Mouse (Mus musculus) embryonic facial prominence, embryonic 13.5 days (tissue): ENCODE data around the gene Slc9a8. TPM values are rescaled to one million over a fixed set of nuclear protein-coding genes. Genes with fewer than 3 reads are reported as not detected.

Experiments
- ATAC-seq: fragments of 200-750 bp; cut with Nextera tagmentation; 2 replicates; pipeline ENCODE4 v1.8.0; 2017; ENCODE audit warnings: low read depth; ENCODE audit not compliant: insufficient number of reproducible peaks, insufficient read depth, low FRiP score, low TSS enrichment
- H3K27ac ChIP-seq: fragments of 300-500 bp; sonication (generic); 2 replicates; pipeline ENCODE4 v1.5.1; 2015; ENCODE audit warnings: moderate library complexity, mild to moderate bottlenecking, inconsistent platforms
- H3K27me3 ChIP-seq: fragments of 300-500 bp; sonication (generic); 2 replicates; pipeline ENCODE4 v1.6.1; 2015; ENCODE audit warnings: mild to moderate bottlenecking, inconsistent platforms
- H3K36me3 ChIP-seq: fragments of 300-500 bp; sonication (generic); 2 replicates; pipeline ENCODE4 v1.6.1; 2015; ENCODE audit warnings: mild to moderate bottlenecking, inconsistent platforms
- H3K4me1 ChIP-seq: fragments of 300-500 bp; sonication (generic); 2 replicates; pipeline ENCODE4 v1.6.1; 2015; ENCODE audit warnings: inconsistent platforms
- H3K4me2 ChIP-seq: fragments of 300-500 bp; sonication (generic); 2 replicates; pipeline ENCODE4 v1.6.1; 2015; ENCODE audit warnings: moderate library complexity, mild to moderate bottlenecking, inconsistent platforms
- H3K4me3 ChIP-seq: fragments of 300-500 bp; sonication (generic); 2 replicates; pipeline ENCODE4 v1.5.1; 2015; ENCODE audit warnings: mild to moderate bottlenecking, inconsistent platforms
- H3K9ac ChIP-seq: fragments of 300-500 bp; sonication (generic); 2 replicates; pipeline ENCODE4 v1.6.1; 2015; ENCODE audit warnings: mild to moderate bottlenecking, inconsistent platforms
- H3K9me3 ChIP-seq: fragments of 300-500 bp; sonication (generic); 2 replicates; pipeline ENCODE4 v1.6.1; 2016; ENCODE audit warnings: inconsistent platforms
- WGBS: fragments of 180-500 bp; shearing (Covaris S2); methylation state at CpG from one replicate; pipeline ENCODE4 v1.1.7; 2015; ENCODE audit warnings: mixed read lengths; 5-methylcytosine and 5-hydroxymethylcytosine counted together
- polyA plus RNA-seq: library from polyadenylated mRNA; unstranded; fragments of >200 nt; fragmentation: Nextera tagmentation; extraction: Ambion mirVana; gene quantifications from 2 replicates; pipeline ENCODE4 v1.2.1, GENCODE M21; 2015

Slc9a8 gene
- polyA plus RNA-seq, 1 experiment from 2014 or later, result 21.7 TPM

DNA sequence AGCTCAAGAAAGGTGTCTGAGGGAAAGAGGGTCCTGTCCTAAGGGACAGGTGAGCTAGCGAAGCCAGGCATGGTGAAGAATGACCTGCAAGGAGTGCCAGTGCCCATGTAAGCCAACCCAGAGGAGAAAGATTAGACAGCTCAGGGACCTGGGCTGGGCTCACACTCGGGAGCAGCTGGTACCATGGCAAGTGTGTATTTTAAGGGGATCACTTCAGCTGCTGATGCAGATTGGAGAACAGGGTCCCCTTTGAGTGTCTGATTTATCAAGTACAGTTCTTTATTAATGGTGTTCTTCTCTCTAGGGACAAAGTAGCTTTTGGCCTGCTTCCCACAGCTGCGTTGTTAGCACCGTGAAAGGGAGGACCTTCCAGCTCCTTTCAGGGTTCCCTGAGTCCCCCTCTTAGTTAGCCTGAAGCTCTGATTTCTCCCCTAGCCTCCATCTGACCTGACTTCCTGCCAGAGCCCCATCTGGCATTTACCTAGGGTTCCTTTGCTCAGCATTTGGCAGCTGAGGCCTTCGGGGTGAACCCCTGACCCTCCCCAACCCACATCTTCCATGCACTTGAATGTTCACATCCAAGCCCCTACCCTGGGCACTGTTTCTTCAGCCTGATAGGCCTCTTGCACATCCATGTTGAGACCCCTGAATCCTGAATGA is 35.0 kb downstream of the Slc9a8 start:
- Histone ChIP-seq H3K4me1 (no peaks in the 10 kb centered on the region), H3K9ac (no peak overlapping the region), H3K4me3 (no peak overlapping the region), H3K36me3 (peaks cover 89% of the 10 kb centered on the region), H3K27ac (no peak overlapping the region), H3K4me2 (no peak overlapping the region), H3K27me3 (no peaks in the 10 kb centered on the region), H3K9me3 (no peaks in the 10 kb centered on the region)
- ATAC-seq, result no peak
- 90% methylated on average over 5 of the region's 5 CpGs for WGBS

DNA sequence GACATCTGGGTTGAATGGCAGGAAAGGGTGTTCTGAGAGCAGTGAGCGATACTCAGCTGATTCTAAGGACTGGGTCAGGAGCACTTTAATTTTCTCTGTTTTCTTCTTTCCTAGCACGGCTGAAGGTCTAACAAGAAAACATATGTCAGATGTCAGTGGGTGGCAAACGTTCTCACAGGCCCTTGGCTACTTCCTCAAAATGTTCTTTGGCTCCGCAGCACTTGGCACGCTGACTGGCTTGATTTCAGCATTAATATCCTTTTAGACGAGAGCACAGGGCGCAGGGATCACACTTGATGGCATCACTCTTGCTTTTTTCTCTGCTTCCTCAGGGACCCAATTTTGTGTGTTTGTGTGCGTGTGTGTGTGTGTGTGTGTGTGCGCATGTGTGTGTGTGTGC is 35.7 kb downstream of the Slc9a8 start:
- Histone ChIP-seq H3K9ac (no peak overlapping the region), H3K27me3 (no peaks in the 10 kb centered on the region), H3K27ac (no peak overlapping the region; the same call in 1 of the 2 replicates), H3K9me3 (no peaks in the 10 kb centered on the region), H3K36me3 (peaks cover 92% of the 10 kb centered on the region), H3K4me3 (no peak overlapping the region), H3K4me1 (no peaks in the 10 kb centered on the region), H3K4me2 (no peak overlapping the region)
- no peak for ATAC-seq
- 89% methylated on average over 9 of the region's 9 CpGs for WGBS

DNA sequence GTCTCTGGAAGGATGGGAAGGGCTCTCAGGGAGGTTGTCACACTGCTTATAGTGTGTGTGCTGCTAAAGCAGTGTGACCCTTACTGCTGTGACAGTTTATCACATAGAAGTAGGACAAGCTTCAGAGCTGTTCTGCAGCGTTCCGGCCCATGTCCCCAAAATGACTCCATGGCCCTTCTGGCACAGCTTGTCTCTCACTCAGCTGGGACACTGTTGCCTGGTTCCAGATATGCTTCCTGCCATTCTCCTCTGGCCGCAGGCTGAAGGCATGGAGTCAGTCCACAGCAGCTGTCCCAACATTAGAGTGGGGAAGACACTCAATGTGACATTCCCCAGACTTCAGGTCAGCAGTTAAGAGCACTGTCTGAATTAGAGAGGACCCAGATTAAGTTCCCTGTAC is 37.0 kb downstream of the Slc9a8 start:
- WGBS, result 97% methylated on average over 3 of the region's 3 CpGs

DNA sequence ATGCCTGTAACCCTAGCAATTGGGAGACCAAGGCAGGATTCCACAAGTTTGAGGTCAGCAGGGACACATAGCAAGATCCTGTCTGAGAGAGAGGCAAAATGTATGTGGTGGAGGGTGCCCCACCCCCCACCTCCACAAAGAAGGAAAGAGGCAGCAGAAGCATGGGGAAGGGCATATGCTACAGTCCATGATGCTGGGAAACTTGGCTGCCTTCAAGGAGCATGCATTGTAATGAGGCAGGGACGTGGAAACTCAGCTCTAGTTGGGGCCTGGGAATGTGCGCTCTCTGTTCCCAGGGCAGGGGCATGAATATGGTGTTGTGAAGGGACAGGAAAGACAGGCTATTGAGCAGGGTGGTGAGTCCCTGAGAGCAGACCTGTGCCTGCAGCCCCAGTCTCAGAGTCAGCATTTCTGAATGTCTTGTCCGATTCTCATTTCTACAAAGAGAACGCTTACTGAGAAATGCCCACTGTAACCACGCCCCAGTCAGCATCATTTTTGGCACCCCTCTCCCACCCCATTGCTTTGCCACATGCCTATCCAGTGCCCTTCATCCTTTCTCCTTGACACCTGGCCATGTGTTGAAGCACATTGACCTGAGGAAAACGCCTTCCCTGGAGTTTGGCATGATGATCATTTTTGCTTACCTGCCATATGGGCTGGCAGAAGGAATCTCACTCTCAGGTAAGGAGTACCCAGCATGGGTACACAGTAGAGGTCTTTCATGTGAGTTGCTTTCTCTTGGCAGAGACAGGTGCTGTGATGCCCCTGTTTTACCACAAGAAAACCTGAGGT is 37.8 kb downstream of the Slc9a8 start:
- H3K4me1 ChIP-seq, result no peaks in the 10 kb centered on the region
- no peak for ATAC-seq
- H3K27ac ChIP-seq, result no peak overlapping the region
- H3K4me3 ChIP-seq, result no peak overlapping the region
- no peaks in the 10 kb centered on the region for H3K9me3 ChIP-seq
- H3K27me3 ChIP-seq, result no peaks in the 10 kb centered on the region
- peaks cover 77% of the 10 kb centered on the region for H3K36me3 ChIP-seq
- WGBS, result 92% methylated on average over 6 of the region's 6 CpGs
- H3K9ac ChIP-seq, result no peak overlapping the region
- H3K4me2 ChIP-seq, result no peak overlapping the region

More for the DNA sequence above, 37.0 kb downstream of the Slc9a8 start:
- no peaks in the 10 kb centered on the region for H3K27me3 ChIP-seq
- H3K4me3 ChIP-seq, result no peak overlapping the region
- peaks cover 83% of the 10 kb centered on the region for H3K36me3 ChIP-seq
- no peak overlapping the region for H3K27ac ChIP-seq
- H3K9me3 ChIP-seq, result no peaks in the 10 kb centered on the region
- no peaks in the 10 kb centered on the region for H3K4me1 ChIP-seq
- no peak for ATAC-seq
- H3K4me2 ChIP-seq, result no peak overlapping the region
- H3K9ac ChIP-seq, result no peak overlapping the region

GRCm38 (mm10) chr2:167462954-167463353 is 41.4 kb downstream of the Slc9a8 start:
- no peak for ATAC-seq
- Histone ChIP-seq H3K36me3 (peaks cover 75% of the 10 kb centered on the region), H3K27me3 (no peaks in the 10 kb centered on the region), H3K9ac (no peak overlapping the region), H3K27ac (no peak overlapping the region), H3K4me2 (no peak overlapping the region), H3K9me3 (no peaks in the 10 kb centered on the region), H3K4me1 (no peaks in the 10 kb centered on the region), H3K4me3 (no peak overlapping the region)
- 64% methylated on average over 6 of the region's 6 CpGs for WGBS

- Histone ChIP-seq H3K4me2 (no peak overlapping the region), H3K4me1 (no peaks in the 10 kb centered on the region), H3K9ac (no peak overlapping the region), H3K36me3 (peaks cover 74% of the 10 kb centered on the region), H3K4me3 (no peak overlapping the region), H3K27me3 (no peaks in the 10 kb centered on the region), H3K9me3 (no peaks in the 10 kb centered on the region), H3K27ac (no peak overlapping the region)
- 85% methylated on average over 5 of the region's 5 CpGs for WGBS
- no peak for ATAC-seq
Observed at GRCm38 (mm10) chr2:167463802-167464201, 42.3 kb downstream of the Slc9a8 start.

DNA sequence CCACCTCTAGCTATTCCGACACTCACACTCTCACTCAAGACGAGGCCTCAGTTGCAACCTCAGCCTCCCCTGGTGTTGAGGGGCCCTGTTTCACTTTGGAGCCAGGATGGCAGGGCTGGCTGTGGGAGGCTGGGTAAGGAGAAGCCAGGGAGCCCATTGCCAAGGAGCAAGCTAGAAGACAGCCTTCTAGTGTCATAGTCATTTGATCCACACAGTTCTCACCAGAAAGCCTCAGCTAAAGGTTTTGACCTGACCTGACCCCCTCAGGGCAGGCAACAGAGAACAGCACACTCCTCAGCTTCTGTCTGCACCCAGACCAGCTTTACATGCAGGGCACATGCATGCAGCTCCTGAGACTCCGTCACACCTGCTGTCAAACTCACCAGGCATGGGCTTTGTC is 44.4 kb downstream of the Slc9a8 start:
- Histone ChIP-seq H3K4me3 (no peak overlapping the region), H3K4me2 (no peak overlapping the region), H3K9ac (no peak overlapping the region), H3K9me3 (no peaks in the 10 kb centered on the region), H3K36me3 (peaks cover 72% of the 10 kb centered on the region), H3K27me3 (no peaks in the 10 kb centered on the region), H3K27ac (no peak overlapping the region), H3K4me1 (no peaks in the 10 kb centered on the region)
- 87% methylated on average over 3 of the region's 3 CpGs for WGBS
- ATAC-seq, result no peak

DNA sequence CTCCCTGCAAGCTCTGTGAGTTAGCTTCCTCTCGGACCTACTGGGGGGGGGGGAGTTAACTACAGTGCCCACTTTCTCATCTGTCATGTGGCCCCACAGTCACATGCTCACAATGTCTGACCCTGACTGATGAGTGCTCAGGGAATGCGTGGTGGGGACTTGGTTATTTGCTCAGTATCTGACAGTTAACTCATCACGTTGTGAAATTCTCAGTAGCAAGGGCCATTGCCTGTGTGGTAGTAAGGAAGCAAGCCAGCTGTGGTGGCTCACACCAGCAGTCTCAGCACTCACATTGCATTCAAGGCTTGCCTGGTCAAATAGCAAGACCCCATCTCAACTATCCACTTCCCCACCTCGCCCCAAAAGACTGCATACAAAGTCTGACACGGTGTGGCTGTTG is 45.7 kb downstream of the Slc9a8 start:
- 84% methylated on average over 5 of the region's 5 CpGs for WGBS
- no peaks in the 10 kb centered on the region for H3K4me1 ChIP-seq
- H3K4me3 ChIP-seq, result no peak overlapping the region
- ATAC-seq, result no peak
- H3K27ac ChIP-seq, result no peak overlapping the region
- peaks cover 72% of the 10 kb centered on the region for H3K36me3 ChIP-seq
- no peak overlapping the region for H3K4me2 ChIP-seq
- H3K9ac ChIP-seq, result no peak overlapping the region
- no peaks in the 10 kb centered on the region for H3K9me3 ChIP-seq
- H3K27me3 ChIP-seq, result no peaks in the 10 kb centered on the region

- Histone ChIP-seq H3K4me2 (no peak overlapping the region), H3K4me3 (no peak overlapping the region), H3K27me3 (no peaks in the 10 kb centered on the region), H3K36me3 (peaks cover 82% of the 10 kb centered on the region), H3K9ac (no peak overlapping the region), H3K4me1 (no peaks in the 10 kb centered on the region), H3K27ac (no peak overlapping the region), H3K9me3 (no peaks in the 10 kb centered on the region)
- ATAC-seq, result no peak
- 72% methylated on average over 6 of the region's 6 CpGs for WGBS
Observed at GRCm38 (mm10) chr2:167468444-167468843, 46.9 kb downstream of the Slc9a8 start.

- no peak overlapping the region for H3K4me2 ChIP-seq
- WGBS, result 84% methylated on average over 3 of the region's 3 CpGs
- ATAC-seq, result no peak
- H3K36me3 ChIP-seq, result peaks cover 88% of the 10 kb centered on the region
- no peaks in the 10 kb centered on the region for H3K9me3 ChIP-seq
- H3K27me3 ChIP-seq, result no peaks in the 10 kb centered on the region
- H3K4me1 ChIP-seq, result peaks cover 1% of the 10 kb centered on the region; the same call in 1 of the 2 replicates
- H3K9ac ChIP-seq, result no peak overlapping the region
- H3K27ac ChIP-seq, result no peak overlapping the region
- H3K4me3 ChIP-seq, result no peak overlapping the region
Observed at GRCm38 (mm10) chr2:167470611-167471010, 49.1 kb downstream of the Slc9a8 start.

- WGBS, result 87% methylated on average over 6 of the region's 6 CpGs
- no peak overlapping the region for H3K4me3 ChIP-seq
- no peaks in the 10 kb centered on the region for H3K9me3 ChIP-seq
Observed at GRCm38 (mm10) chr2:167471585-167471984, 50.1 kb downstream of the Slc9a8 start.

DNA sequence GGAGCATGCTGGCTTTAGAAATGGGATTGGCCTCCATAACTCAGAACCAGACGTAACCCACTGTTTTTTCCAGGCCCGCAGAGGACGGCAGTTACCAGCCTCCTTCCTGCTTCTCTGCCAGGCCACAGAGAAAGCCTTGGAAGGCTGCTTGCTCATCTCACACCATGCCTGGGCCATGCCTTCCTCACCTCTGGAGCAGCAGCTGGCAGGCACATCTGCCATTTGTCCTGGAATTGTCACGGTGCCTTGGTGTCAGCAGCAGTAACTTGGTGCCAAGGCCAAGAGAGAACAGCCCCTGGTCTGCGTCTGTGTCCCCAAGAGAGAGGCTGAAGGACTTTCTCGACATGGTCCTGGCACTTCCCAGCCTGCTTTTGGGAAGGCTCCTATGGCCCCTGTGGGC is 52.7 kb downstream of the Slc9a8 start:
- Histone ChIP-seq H3K36me3 (peaks cover 70% of the 10 kb centered on the region), H3K4me1 (peaks cover 16% of the 10 kb centered on the region), H3K27me3 (no peaks in the 10 kb centered on the region), H3K27ac (no peak overlapping the region), H3K9ac (no peak overlapping the region), H3K4me3 (no peak overlapping the region), H3K9me3 (no peaks in the 10 kb centered on the region), H3K4me2 (no peak overlapping the region)
- WGBS, result 87% methylated on average over 6 of the region's 6 CpGs
- ATAC-seq, result no peak

More at GRCm38 (mm10) chr2:167471585-167471984, 50.1 kb downstream of the Slc9a8 start:
- Histone ChIP-seq H3K9ac (no peak overlapping the region), H3K4me2 (no peak overlapping the region), H3K36me3 (peaks cover 84% of the 10 kb centered on the region), H3K27me3 (no peaks in the 10 kb centered on the region), H3K4me1 (peaks cover 11% of the 10 kb centered on the region), H3K27ac (no peak overlapping the region)
- ATAC-seq, result no peak
